Mouse (Mus musculus) forebrain, embryonic 13.5 days (tissue): ENCODE data around the gene Gm20481. TPM values are rescaled to one million over a fixed set of nuclear protein-coding genes. Genes with fewer than 3 reads are reported as not detected.
"Not testable (repeated sequence)": the region's sequence is repeated elsewhere in the genome, so short reads cannot be mapped to it uniquely, and the experiment has no call there.

Experiments
- ATAC-seq: fragments of 200-750 bp; cut with Nextera tagmentation; 2 replicates; pipeline ENCODE4 v1.8.0; 2017
- H3K27ac ChIP-seq: fragments of 300-500 bp; sonication (generic); 2 replicates; pipeline ENCODE4 v1.5.1; 2015; ENCODE audit warnings: inconsistent platforms, mild to moderate bottlenecking, moderate library complexity
- H3K27me3 ChIP-seq: fragments of 300-500 bp; sonication (generic); 2 replicates; pipeline ENCODE4 v1.6.1; 2015; ENCODE audit warnings: mild to moderate bottlenecking, inconsistent platforms
- H3K36me3 ChIP-seq: fragments of 300-500 bp; sonication (generic); 2 replicates; pipeline ENCODE4 v1.6.1; 2015; ENCODE audit warnings: mild to moderate bottlenecking, inconsistent platforms; ENCODE audit not compliant: poor library complexity, severe bottlenecking
- H3K4me1 ChIP-seq: fragments of 300-500 bp; sonication (generic); 2 replicates; pipeline ENCODE4 v1.6.1; 2015; ENCODE audit warnings: inconsistent platforms
- H3K4me2 ChIP-seq: fragments of 300-500 bp; sonication (generic); 2 replicates; pipeline ENCODE4 v1.6.1; 2015; ENCODE audit warnings: inconsistent platforms, mild to moderate bottlenecking, moderate library complexity
- H3K4me3 ChIP-seq: fragments of 300-500 bp; sonication (generic); 2 replicates; pipeline ENCODE4 v1.5.1; 2015; ENCODE audit warnings: mild to moderate bottlenecking, inconsistent platforms
- H3K9ac ChIP-seq: fragments of 300-500 bp; sonication (generic); 2 replicates; pipeline ENCODE4 v1.6.1; 2015; ENCODE audit warnings: mild to moderate bottlenecking, inconsistent platforms
- H3K9me3 ChIP-seq: fragments of 300-500 bp; sonication (generic); replicated peaks from 2 replicates; pipeline ENCODE4 v1.6.1; 2016; ENCODE audit warnings: inconsistent platforms
- WGBS: fragments of 180-500 bp; shearing (Covaris S2); methylation state at CpG from one replicate; pipeline ENCODE4 v1.1.7; 2015; 5-methylcytosine and 5-hydroxymethylcytosine counted together
- polyA plus RNA-seq: library from polyadenylated mRNA; unstranded; fragments of >200 nt; fragmentation: Nextera tagmentation; extraction: Ambion mirVana; gene quantifications from 2 replicates; pipeline ENCODE4 v1.2.1, GENCODE M21; 2015

Gm20481 gene
- polyA plus RNA-seq, 1 experiment from 2014 or later = not detected

GRCm38 (mm10) chr17:34962841-34963240 is 6.9 kb upstream of the Gm20481 start:
- ATAC-seq = no peak
- Histone ChIP-seq H3K27ac (no peak overlapping the region), H3K4me3 (no peak overlapping the region), H3K9ac (no peak overlapping the region), H3K9me3 (no peaks in the 10 kb centered on the region), H3K4me1 (peaks cover 12% of the 10 kb centered on the region), H3K27me3 (peaks cover 29% of the 10 kb centered on the region), H3K36me3 (no peaks in the 10 kb centered on the region), H3K4me2 (no peak overlapping the region)
- 57% methylated on average over 1 of the region's 1 CpGs for WGBS

DNA sequence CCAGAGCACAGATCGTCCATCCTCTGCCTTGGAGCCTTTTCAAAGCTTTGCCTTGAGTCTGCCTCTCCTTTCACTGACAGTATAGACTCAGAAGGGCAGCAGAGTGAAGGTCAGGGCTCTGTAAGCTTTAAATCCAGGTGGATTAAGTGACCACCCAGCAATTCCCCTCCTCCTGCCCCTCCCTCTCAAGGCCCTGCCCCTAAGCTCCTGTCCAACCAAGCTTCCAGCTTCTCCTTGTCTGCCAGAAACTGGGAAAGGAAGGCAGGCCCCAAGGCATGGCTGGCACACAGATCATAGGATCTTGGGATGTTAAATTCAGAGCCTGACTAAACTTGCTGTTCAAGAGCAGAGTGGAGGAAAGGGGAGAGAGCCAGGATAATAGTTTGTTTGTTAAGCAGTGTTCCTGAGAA is 5.1 kb upstream of the Gm20481 start:
- ATAC-seq = no peak
- Histone ChIP-seq H3K9ac (peak overlapping the region; percentile 18; the same call in 1 of the 2 replicates), H3K36me3 (no peaks in the 10 kb centered on the region), H3K27ac (no peak overlapping the region), H3K27me3 (peaks cover 47% of the 10 kb centered on the region), H3K9me3 (no peaks in the 10 kb centered on the region), H3K4me1 (peaks cover 8% of the 10 kb centered on the region), H3K4me2 (no peak overlapping the region), H3K4me3 (no peak overlapping the region)
- 5% methylated on average over 1 of the region's 1 CpGs for WGBS

GRCm38 (mm10) chr17:34965627-34966026 is 4.1 kb upstream of the Gm20481 start:
- Histone ChIP-seq H3K9me3 (no peaks in the 10 kb centered on the region), H3K4me1 (no peaks in the 10 kb centered on the region), H3K36me3 (no peaks in the 10 kb centered on the region), H3K4me2 (no peak overlapping the region), H3K27me3 (peaks cover 48% of the 10 kb centered on the region), H3K9ac (no peak overlapping the region), H3K4me3 (no peak overlapping the region), H3K27ac (no peak overlapping the region)
- ATAC-seq = no peak
- WGBS = 83% methylated on average over 5 of the region's 5 CpGs

- H3K36me3 ChIP-seq, H3K27ac ChIP-seq, H3K9ac ChIP-seq, ATAC-seq, H3K4me3 ChIP-seq, H3K4me1 ChIP-seq, H3K4me2 ChIP-seq, H3K9me3 ChIP-seq: not testable (repeated sequence)
- 51% methylated on average over 24 of the region's 37 CpGs for WGBS
- H3K27me3 ChIP-seq = peaks cover 41% of the 10 kb centered on the region
Measured at GRCm38 (mm10) chr17:34970850-34971249, 1.1 kb downstream of the Gm20481 start.

DNA sequence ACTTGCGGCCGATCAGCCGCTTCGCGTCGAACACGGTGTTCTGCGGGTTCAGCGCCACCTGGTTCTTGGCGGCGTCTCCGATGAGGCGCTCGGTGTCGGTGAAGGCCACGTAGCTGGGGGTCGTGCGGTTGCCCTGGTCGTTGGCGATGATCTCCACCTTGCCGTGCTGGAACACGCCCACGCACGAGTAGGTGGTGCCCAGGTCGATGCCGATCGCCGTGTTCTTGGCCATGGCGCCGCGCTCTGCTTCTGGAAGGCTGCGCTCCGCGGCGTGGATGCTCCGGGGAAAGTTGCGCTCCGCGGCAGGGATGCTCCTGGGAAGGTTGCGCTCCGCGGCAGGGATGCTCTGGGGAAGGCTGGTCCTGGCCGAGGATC is 2.0 kb downstream of the Gm20481 start:
- not testable (repeated sequence) for H3K9me3 ChIP-seq, H3K4me1 ChIP-seq, ATAC-seq, H3K27ac ChIP-seq, H3K36me3 ChIP-seq
- Histone ChIP-seq H3K9ac (0 out of 2 replicates have a peak overlapping the region, but pooled peaks have one; percentile 48), H3K27me3 (peaks cover 39% of the 10 kb centered on the region), H3K4me3 (peak overlapping the region; percentile 40), H3K4me2 (peak overlapping the region; percentile 79)
- WGBS = 0% methylated on average over 14 of the region's 43 CpGs

GRCm38 (mm10) chr17:34972069-34972749 is 2.5 kb downstream of the Gm20481 start, which contains the start of the genes Hspa1a and Hspa1l:
TSS of gene Hspa1a (minus strand) at chr17:34972156.
TSS of gene Hspa1l (plus strand) at chr17:34972703.
- H3K9me3 ChIP-seq, H3K36me3 ChIP-seq, H3K27ac ChIP-seq, H3K4me1 ChIP-seq: not testable (repeated sequence)
- Histone ChIP-seq H3K27me3 (peaks cover 38% of the 10 kb centered on the region), H3K4me2 (peak within 1 kb of the TSS; percentile 79), H3K9ac (peak within 1 kb of the TSS; percentile 48; the same call in 1 of the 2 replicates), H3K4me3 (peak within 1 kb of the TSS; percentile 40)
- under 1% methylated on average over 32 of the region's 33 CpGs for WGBS
- ATAC-seq = peak; percentile 96

- Histone ChIP-seq H3K9ac (no peak overlapping the region), H3K27ac (no peak overlapping the region), H3K4me3 (no peak overlapping the region), H3K9me3 (no peaks in the 10 kb centered on the region), H3K4me1 (peaks cover 13% of the 10 kb centered on the region), H3K27me3 (0 out of 2 replicates have a peak, but pooled peaks cover 9% of the 10 kb centered on the region), H3K4me2 (no peak overlapping the region), H3K36me3 (no peaks in the 10 kb centered on the region)
- WGBS = 86% methylated on average over 3 of the region's 3 CpGs
- no peak for ATAC-seq
Measured at GRCm38 (mm10) chr17:34975581-34976492, 6.1 kb downstream of the Gm20481 start.

DNA sequence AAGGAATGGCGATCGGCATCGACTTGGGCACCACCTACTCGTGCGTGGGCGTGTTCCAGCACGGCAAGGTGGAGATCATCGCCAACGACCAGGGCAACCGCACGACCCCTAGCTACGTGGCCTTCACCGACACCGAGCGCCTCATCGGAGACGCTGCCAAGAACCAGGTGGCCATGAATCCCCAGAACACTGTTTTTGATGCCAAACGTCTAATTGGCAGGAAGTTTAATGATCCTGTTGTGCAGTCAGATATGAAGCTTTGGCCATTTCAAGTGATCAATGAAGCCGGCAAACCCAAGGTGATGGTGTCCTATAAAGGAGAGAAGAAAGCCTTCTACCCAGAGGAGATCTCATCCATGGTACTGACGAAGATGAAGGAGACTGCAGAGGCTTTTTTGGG is 7.3 kb downstream of the Gm20481 start:
- H3K4me1 ChIP-seq = peaks cover 18% of the 10 kb centered on the region
- H3K4me2 ChIP-seq = no peak overlapping the region
- WGBS = 96% methylated on average over 20 of the region's 20 CpGs
- no peak overlapping the region for H3K9ac ChIP-seq
- H3K36me3 ChIP-seq = no peaks in the 10 kb centered on the region
- H3K27me3 ChIP-seq = 0 out of 2 replicates have a peak, but pooled peaks cover 9% of the 10 kb centered on the region
- no peak overlapping the region for H3K4me3 ChIP-seq
- H3K9me3 ChIP-seq = no peaks in the 10 kb centered on the region
- no peak for ATAC-seq
- no peak overlapping the region for H3K27ac ChIP-seq

- WGBS = 88% methylated on average over 27 of the region's 27 CpGs
- Histone ChIP-seq H3K4me1 (peaks cover 23% of the 10 kb centered on the region), H3K4me2 (no peak overlapping the region), H3K4me3 (no peak overlapping the region), H3K9ac (no peak overlapping the region), H3K9me3 (no peaks in the 10 kb centered on the region), H3K27ac (no peak overlapping the region), H3K27me3 (0 out of 2 replicates have a peak, but pooled peaks cover 7% of the 10 kb centered on the region), H3K36me3 (no peaks in the 10 kb centered on the region)
- no peak for ATAC-seq
Measured at GRCm38 (mm10) chr17:34978239-34978638, 8.5 kb downstream of the Gm20481 start.

- Histone ChIP-seq H3K4me2 (no peak overlapping the region), H3K9ac (peak overlapping the region; percentile 36; the same call in 1 of the 2 replicates), H3K9me3 (no peaks in the 10 kb centered on the region), H3K36me3 (no peaks in the 10 kb centered on the region), H3K27me3 (no peaks in the 10 kb centered on the region), H3K27ac (no peak overlapping the region), H3K4me1 (peaks cover 26% of the 10 kb centered on the region), H3K4me3 (no peak overlapping the region)
- no peak for ATAC-seq
- WGBS = 95% methylated on average over 4 of the region's 4 CpGs
Measured at GRCm38 (mm10) chr17:34979631-34980030, 9.9 kb downstream of the Gm20481 start.

DNA sequence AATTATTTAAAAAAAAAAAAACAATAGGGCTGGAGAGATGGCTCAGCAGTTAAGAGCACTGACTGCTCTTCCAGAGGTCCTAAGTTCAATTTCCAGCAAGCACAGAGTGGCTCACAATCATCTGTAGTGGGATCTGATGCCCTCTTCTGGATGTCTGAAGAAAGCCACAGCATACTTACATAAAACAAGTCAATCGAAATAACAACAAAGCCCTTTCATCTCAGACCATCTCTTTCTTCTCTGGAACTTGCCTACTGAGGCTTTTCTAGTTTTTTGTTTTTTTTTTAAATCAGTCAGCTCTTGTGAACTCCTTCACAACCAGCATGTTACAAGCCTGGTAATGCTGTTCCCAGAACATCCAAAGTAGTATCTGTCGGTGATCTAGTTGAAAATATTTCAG is 10.9 kb downstream of the Gm20481 start:
- peaks cover 10% of the 10 kb centered on the region for H3K36me3 ChIP-seq
- no peak for ATAC-seq
- peaks cover 26% of the 10 kb centered on the region for H3K4me1 ChIP-seq
- peak overlapping the region; percentile 88 for H3K4me3 ChIP-seq
- H3K9ac ChIP-seq = peak overlapping the region; percentile 92
- 21% methylated on average over 2 of the region's 2 CpGs for WGBS
- H3K27ac ChIP-seq = peak overlapping the region; percentile 97; the same call in 1 of the 2 replicates
- H3K4me2 ChIP-seq = peak overlapping the region; percentile 89
- H3K9me3 ChIP-seq = no peaks in the 10 kb centered on the region
- no peaks in the 10 kb centered on the region for H3K27me3 ChIP-seq

DNA sequence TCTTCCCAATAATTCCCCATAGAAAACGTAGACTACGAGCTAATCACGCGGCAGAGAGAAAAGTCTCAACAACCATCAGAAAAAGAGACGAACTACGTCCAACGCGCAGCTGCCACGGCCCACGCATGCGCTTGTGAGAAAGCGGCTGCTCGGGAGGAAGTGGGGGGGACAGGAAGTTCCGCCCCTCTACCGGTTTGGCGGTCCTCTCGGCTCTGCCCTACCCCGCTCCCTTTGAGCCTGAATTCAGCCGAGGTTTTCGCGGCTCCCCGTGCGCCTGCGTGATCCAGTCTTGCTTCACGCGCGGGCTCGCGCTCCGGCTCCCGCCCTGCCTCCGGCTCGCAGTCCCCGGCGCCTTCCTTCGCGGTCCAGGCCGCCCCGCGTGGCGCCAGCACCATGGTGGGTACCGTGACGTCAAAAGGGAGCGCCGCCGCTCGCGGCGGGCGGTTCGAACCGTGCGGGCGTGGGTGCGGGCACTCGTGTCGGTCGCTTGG is 12.0 kb downstream of the Gm20481 start, which contains the start of gene Lsm2:
Gene Lsm2 (plus strand): TSS at position 173 of the 491 bp plus-strand sequence.
- H3K4me3 ChIP-seq = peak within 1 kb of the TSS; percentile 88
- no peaks in the 10 kb centered on the region for H3K9me3 ChIP-seq
- peaks cover 20% of the 10 kb centered on the region for H3K36me3 ChIP-seq
- H3K27me3 ChIP-seq = no peaks in the 10 kb centered on the region
- peak within 1 kb of the TSS; percentile 97 for H3K27ac ChIP-seq
- H3K4me1 ChIP-seq = peaks cover 26% of the 10 kb centered on the region
- peak; percentile 97 for ATAC-seq
- peak within 1 kb of the TSS; percentile 89 for H3K4me2 ChIP-seq
- peak within 1 kb of the TSS; percentile 92 for H3K9ac ChIP-seq
- under 1% methylated on average over 58 of the region's 58 CpGs for whole genome bisulfite sequencing
